ENCODE assay signal across 8 mouse cellular contexts in genomic region chr8:91060555-91061471, GRCm38 (mm10). TPM values are rescaled to one million over a fixed set of nuclear protein-coding genes. Genes with fewer than 3 reads are reported as not detected.
DNase-seq lines count a peak whose midpoint lies in the region; ATAC-seq and TF ChIP-seq lines count a peak whose summit lies in the region.
"Had no signal": no experiment of that assay in that cellular context is flagged by ENCODE, and none has a peak within 500 bp of the region (broad histone marks: within the 10 kb centered on the region; RNA-seq: fewer than 3 reads in every experiment).

No protein-coding gene starts in this region.

- DNase-seq in kidney, adult 11 months = no peak
- DNase-seq in MEL-GATA-1-ER (ENCODE audit: extremely low read depth, low read depth) = peak; percentile 46
- DNase-seq in forebrain, postnatal 0 days = no peak
- DNase-seq in adrenal gland, postnatal 25 days = no peak
- DNase-seq: adrenal gland, adult 2 months had no signal

- no peak for TF ChIP-seq CTCF in forebrain, postnatal 0 days (IDR thresholded peaks at IDR 0.05; ENCODE audit: low read depth)

- H3K27me3 ChIP-seq in kidney, embryonic 15.5 days = no peaks in the 10 kb centered on the region
- H3K27me3 ChIP-seq in stomach, embryonic 15.5 days (replicated peaks) = no peaks in the 10 kb centered on the region
- no peaks in the 10 kb centered on the region for H3K27me3 ChIP-seq in forebrain, postnatal 0 days (ENCODE audit: insufficient read depth, low read length)

- ATAC-seq in kidney, embryonic 15.5 days (replicated peaks; ENCODE audit: low FRiP score) = 0 out of 2 replicates have a peak, but pooled peaks have one; percentile 36
- peak; percentile 34; the same call in 1 of the 2 replicates for ATAC-seq in granulocyte monocyte progenitor cell, adult 5-6 weeks (replicated peaks; ENCODE audit: poor library complexity, severe bottlenecking)
- 0 out of 2 replicates have a peak, but pooled peaks have one; percentile 39 for ATAC-seq in stomach, embryonic 15.5 days (ENCODE audit: insufficient read depth, low FRiP score, low read depth)
- no peak for ATAC-seq in forebrain, postnatal 0 days

- no peaks in the 10 kb centered on the region for H3K36me3 ChIP-seq in kidney, embryonic 15.5 days
- H3K36me3 ChIP-seq in stomach, embryonic 15.5 days = no peaks in the 10 kb centered on the region
- H3K36me3 ChIP-seq in forebrain, postnatal 0 days (ENCODE audit: insufficient read depth) = no peaks in the 10 kb centered on the region; the same call in 1 of the 2 replicates

- H3K4me3 ChIP-seq in kidney, embryonic 15.5 days (replicated peaks) = no peak overlapping the region
- no peak overlapping the region for H3K4me3 ChIP-seq in stomach, embryonic 15.5 days (replicated peaks)
- no peak overlapping the region for H3K4me3 ChIP-seq in forebrain, postnatal 0 days (ENCODE audit: low read depth, low read length)

- no peak overlapping the region for H3K27ac ChIP-seq in kidney, embryonic 15.5 days
- H3K27ac ChIP-seq in stomach, embryonic 15.5 days = no peak overlapping the region
- no peak overlapping the region for H3K27ac ChIP-seq in forebrain, postnatal 0 days (ENCODE audit: low read depth, low read length)

- H3K9me3 ChIP-seq in kidney, embryonic 15.5 days (replicated peaks) = no peaks in the 10 kb centered on the region
- H3K9me3 ChIP-seq in stomach, embryonic 15.5 days = no peaks in the 10 kb centered on the region
- no peaks in the 10 kb centered on the region for H3K9me3 ChIP-seq in forebrain, postnatal 0 days (ENCODE audit: low read length)

- WGBS in kidney, embryonic 15.5 days = 75% methylated on average over 19 of the region's 19 CpGs
- 74% methylated on average over 19 of the region's 19 CpGs for WGBS in stomach, embryonic 15.5 days
- WGBS in forebrain, postnatal 0 days = 81% methylated on average over 19 of the region's 19 CpGs

- no peak overlapping the region for H3K4me2 ChIP-seq in kidney, embryonic 15.5 days
- peak overlapping the region; percentile 25; the same call in 1 of the 2 replicates for H3K4me2 ChIP-seq in stomach, embryonic 15.5 days
- H3K4me2 ChIP-seq in forebrain, postnatal 0 days (ENCODE audit: low read depth) = no peak overlapping the region

- no peak overlapping the region for H3K9ac ChIP-seq in kidney, embryonic 15.5 days
- no peak overlapping the region for H3K9ac ChIP-seq in stomach, embryonic 15.5 days
- no peak overlapping the region for H3K9ac ChIP-seq in forebrain, postnatal 0 days

- H3K4me1 ChIP-seq in kidney, embryonic 15.5 days = peaks cover 11% of the 10 kb centered on the region; the same call in 1 of the 2 replicates
- H3K4me1 ChIP-seq in stomach, embryonic 15.5 days = 0 out of 2 replicates have a peak, but pooled peaks cover 6% of the 10 kb centered on the region
- no peaks in the 10 kb centered on the region for H3K4me1 ChIP-seq in forebrain, postnatal 0 days (ENCODE audit: insufficient read depth)

RNA-seq across cellular contexts. Expression of gene Rbl2, which starts 9.0 kb away (rescaled TPM):
- 17.9 and 18.5 TPM in 2 replicates for polyA plus RNA-seq in kidney, embryonic 15.5 days (2015; fragmentation: Nextera tagmentation; extraction: Ambion mirVana)
- total RNA-seq in granulocyte monocyte progenitor cell, adult 5-6 weeks (2014; fragmentation: Nextera tagmentation) = 29.3 and 58.5 TPM in 2 replicates
- 49.2 and 60.7 TPM in 2 replicates for total RNA-seq in granulocyte monocyte progenitor cell, adult 5-6 weeks (2017)
- polyA plus RNA-seq in stomach, embryonic 15.5 days (2015; fragmentation: Nextera tagmentation; extraction: Ambion mirVana) = 14.8 and 17.2 TPM in 2 replicates
- 28.9 and 35.1 TPM in 2 replicates for total RNA-seq in forebrain, postnatal 0 days (2014; rRNA removed)
- polyA plus RNA-seq in forebrain, postnatal 0 days (2015; fragmentation: Nextera tagmentation; extraction: Ambion mirVana) = 8.7 and 13.3 TPM in 2 replicates
- total RNA-seq in adrenal gland, postnatal 25 days (2021) = 47.0 and 55.8 TPM in 2 replicates
